Mouse (Mus musculus) lung, embryonic 15.5 days (tissue): ENCODE results near the gene Calm4. TPM values are rescaled to one million over a fixed set of nuclear protein-coding genes. Genes with fewer than 3 reads are reported as not detected.

Source experiments
- ATAC-seq: fragments of 200-750 bp; cut with Nextera tagmentation; 2 replicates; pipeline ENCODE4 v1.8.0; 2017; ENCODE audit warnings: moderate number of reproducible peaks, borderline replicate concordance; ENCODE audit not compliant: low FRiP score, low TSS enrichment; ENCODE audit errors: extremely low read depth
- H3K27ac ChIP-seq: fragments of 300-500 bp; sonication (generic); 2 replicates; pipeline ENCODE4 v1.5.1; 2015; ENCODE audit warnings: moderate library complexity, mild to moderate bottlenecking, inconsistent platforms
- H3K27me3 ChIP-seq: fragments of 300-500 bp; sonication (generic); 2 replicates; pipeline ENCODE4 v1.6.1; 2015; ENCODE audit warnings: inconsistent platforms
- H3K36me3 ChIP-seq: fragments of 300-500 bp; sonication (generic); 2 replicates; pipeline ENCODE4 v1.6.1; 2015; ENCODE audit warnings: inconsistent platforms
- H3K4me1 ChIP-seq: fragments of 300-500 bp; sonication (generic); 2 replicates; pipeline ENCODE4 v1.6.1; 2015; ENCODE audit warnings: inconsistent platforms
- H3K4me2 ChIP-seq: fragments of 300-500 bp; sonication (generic); 2 replicates; pipeline ENCODE4 v1.6.1; 2015; ENCODE audit warnings: inconsistent platforms, mild to moderate bottlenecking, moderate library complexity
- H3K4me3 ChIP-seq: fragments of 300-500 bp; sonication (generic); 2 replicates; pipeline ENCODE4 v1.5.1; 2015; ENCODE audit warnings: mild to moderate bottlenecking, inconsistent platforms
- H3K9ac ChIP-seq: fragments of 300-500 bp; sonication (generic); 2 replicates; pipeline ENCODE4 v1.6.1; 2015; ENCODE audit warnings: inconsistent platforms
- H3K9me3 ChIP-seq: fragments of 300-500 bp; sonication (generic); 2 replicates; pipeline ENCODE4 v1.6.1; 2016; ENCODE audit warnings: inconsistent platforms
- WGBS: fragments of 180-500 bp; shearing (Covaris S2); methylation state at CpG from one replicate; pipeline ENCODE4 v1.1.7; 2015; 5-methylcytosine and 5-hydroxymethylcytosine counted together
- polyA plus RNA-seq: library from polyadenylated mRNA; unstranded; fragments of >200 nt; fragmentation: Nextera tagmentation; extraction: Ambion mirVana; gene quantifications from 2 replicates; pipeline ENCODE4 v1.2.1, GENCODE M21; 2015

Gene Calm4
- polyA plus RNA-seq, 1 experiment from 2014 or later, result not detected

DNA sequence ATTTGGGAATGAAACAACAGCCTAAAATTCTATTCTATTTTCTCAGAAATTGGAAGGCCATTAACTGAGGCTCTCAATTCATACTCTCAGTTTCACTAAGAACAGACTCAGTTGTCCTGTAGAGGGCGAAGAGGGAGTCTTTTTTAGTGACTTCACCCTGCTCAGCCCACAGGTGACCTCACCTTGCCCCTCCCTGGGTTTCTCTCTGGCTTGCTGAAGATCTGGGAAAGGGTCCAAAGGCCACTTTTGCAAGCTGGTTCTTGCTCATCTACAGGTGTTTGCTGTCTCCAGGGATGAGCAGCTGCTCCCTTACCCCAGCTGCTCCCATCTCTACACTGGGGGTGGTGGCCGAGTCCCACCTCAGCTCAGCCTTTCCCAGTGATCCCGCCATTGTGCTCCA is 24.8 kb downstream of the Calm4 start:
- no peaks in the 10 kb centered on the region for H3K4me1 ChIP-seq
- H3K27ac ChIP-seq, result no peak overlapping the region
- no peak overlapping the region for H3K4me2 ChIP-seq
- 78% methylated on average over 3 of the region's 3 CpGs for WGBS
- no peaks in the 10 kb centered on the region for H3K9me3 ChIP-seq
- H3K36me3 ChIP-seq, result no peaks in the 10 kb centered on the region
- H3K4me3 ChIP-seq, result no peak overlapping the region
- no peak for ATAC-seq
- H3K9ac ChIP-seq, result no peak overlapping the region
- H3K27me3 ChIP-seq, result no peaks in the 10 kb centered on the region

DNA sequence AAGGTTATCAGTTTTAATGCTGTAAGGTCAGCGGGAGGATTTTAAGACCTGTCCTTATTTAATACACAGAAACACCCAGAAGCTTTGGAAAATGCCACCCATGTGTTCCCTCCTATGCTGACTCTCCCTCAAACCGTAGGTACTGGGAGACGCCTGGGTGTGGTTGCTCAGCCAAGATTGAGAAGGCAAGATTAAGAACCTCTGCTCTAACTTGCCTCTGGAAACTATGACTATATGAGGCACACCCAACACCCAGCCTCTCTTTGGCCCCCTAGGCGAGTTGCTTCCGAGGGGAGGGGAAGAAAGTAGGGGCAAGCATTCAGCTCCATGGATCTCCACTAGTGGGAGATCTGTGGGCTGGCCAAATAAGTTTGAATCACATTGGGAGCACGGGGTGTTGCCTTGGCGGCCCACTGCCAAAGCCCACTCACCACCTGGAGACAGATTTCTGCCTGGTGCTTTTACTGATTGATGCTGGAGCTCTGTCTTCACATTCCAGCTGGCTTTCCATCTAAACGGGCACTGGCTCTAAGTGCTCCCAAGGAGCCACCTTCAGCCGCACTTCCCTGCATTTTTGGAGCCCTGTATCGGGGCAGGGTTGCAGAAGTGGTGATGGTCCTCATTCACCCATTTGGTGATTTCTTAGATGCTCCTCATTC is 25.5 kb downstream of the Calm4 start:
- Histone ChIP-seq H3K27ac (no peak overlapping the region), H3K4me1 (no peaks in the 10 kb centered on the region), H3K9ac (no peak overlapping the region), H3K36me3 (no peaks in the 10 kb centered on the region), H3K9me3 (no peaks in the 10 kb centered on the region), H3K4me3 (no peak overlapping the region), H3K4me2 (no peak overlapping the region), H3K27me3 (no peaks in the 10 kb centered on the region)
- WGBS, result 85% methylated on average over 10 of the region's 10 CpGs
- ATAC-seq, result no peak

DNA sequence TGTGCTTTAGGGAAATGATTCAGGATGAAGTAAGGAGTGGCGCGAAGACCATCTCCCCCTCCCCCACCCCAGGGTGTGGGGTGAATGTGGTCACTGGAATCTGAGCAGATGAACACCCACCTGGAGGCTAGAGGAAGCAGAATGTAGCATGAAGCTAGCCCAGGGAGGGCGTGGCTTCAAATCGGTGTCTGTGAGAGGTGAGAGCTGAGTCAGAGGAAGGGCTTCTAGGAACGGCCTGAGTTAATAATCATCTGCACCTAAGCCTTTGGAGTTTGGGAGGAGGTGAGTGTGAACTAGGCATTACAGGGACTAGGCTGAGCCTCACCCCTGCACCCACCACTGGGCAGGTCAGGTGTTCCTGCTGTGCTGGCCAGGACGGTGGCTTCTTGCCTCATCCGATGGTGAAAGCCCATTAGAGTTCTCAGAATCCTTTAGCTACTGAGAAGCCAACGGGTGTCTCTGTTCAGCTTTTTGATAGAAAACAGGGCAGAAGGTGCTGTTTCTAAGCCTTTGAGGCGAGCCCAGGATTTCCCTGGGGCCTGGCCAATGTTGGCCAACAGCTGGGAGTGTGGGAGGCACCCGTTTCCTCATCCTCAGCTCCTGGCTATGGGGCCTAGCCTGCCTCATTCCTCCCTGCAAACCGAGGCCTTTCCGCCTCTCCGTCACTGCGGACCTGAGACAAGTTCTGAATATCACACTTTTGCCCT is 28.2 kb downstream of the Calm4 start:
- H3K4me3 ChIP-seq, result no peak overlapping the region
- H3K9ac ChIP-seq, result no peak overlapping the region
- 0 out of 2 replicates have a peak, but pooled peaks have one; percentile 12 for ATAC-seq
- no peaks in the 10 kb centered on the region for H3K27me3 ChIP-seq
- H3K9me3 ChIP-seq, result no peaks in the 10 kb centered on the region
- WGBS, result 70% methylated on average over 14 of the region's 14 CpGs
- H3K4me1 ChIP-seq, result 0 out of 2 replicates have a peak, but pooled peaks cover 3% of the 10 kb centered on the region
- no peak overlapping the region for H3K27ac ChIP-seq
- H3K4me2 ChIP-seq, result no peak overlapping the region
- no peaks in the 10 kb centered on the region for H3K36me3 ChIP-seq

DNA sequence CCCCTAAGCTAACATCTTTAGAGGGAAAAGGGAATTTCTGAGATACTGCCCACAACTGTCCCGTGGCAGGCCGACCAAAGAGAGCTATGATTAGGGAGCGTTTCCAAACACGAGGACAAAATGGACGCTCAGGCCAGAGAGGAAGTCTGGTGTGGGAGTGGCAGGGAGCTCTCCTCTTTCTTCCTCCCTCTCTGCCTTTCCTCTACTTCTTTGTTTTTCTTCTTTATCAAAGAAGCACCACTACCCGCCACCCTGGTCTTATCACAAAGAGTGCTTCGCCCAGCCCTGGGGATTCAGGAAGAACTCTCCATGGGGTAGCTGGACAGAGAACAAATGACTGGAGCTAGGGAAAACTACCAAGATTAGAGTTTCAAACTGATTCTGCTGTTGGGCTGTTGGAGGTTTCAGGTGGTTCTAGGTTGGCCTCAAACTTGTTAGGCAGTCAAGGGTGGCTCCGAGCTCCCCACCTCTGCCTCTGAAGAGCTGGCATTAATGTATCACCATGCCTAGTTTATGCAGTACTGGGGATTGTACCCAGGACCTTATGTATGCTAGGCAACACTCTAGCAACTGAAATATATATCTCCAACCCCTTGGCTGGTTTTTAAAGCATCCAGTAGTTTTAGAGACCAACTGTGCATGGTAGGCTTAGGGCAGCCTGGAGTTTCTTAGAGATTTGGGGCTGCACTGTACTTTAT is 28.9 kb downstream of the Calm4 start:
- ATAC-seq, result no peak
- Histone ChIP-seq H3K9me3 (no peaks in the 10 kb centered on the region), H3K9ac (no peak overlapping the region), H3K36me3 (no peaks in the 10 kb centered on the region), H3K4me1 (0 out of 2 replicates have a peak, but pooled peaks cover 3% of the 10 kb centered on the region), H3K4me3 (no peak overlapping the region), H3K4me2 (no peak overlapping the region), H3K27me3 (no peaks in the 10 kb centered on the region), H3K27ac (no peak overlapping the region)
- 70% methylated on average over 8 of the region's 8 CpGs for WGBS

DNA sequence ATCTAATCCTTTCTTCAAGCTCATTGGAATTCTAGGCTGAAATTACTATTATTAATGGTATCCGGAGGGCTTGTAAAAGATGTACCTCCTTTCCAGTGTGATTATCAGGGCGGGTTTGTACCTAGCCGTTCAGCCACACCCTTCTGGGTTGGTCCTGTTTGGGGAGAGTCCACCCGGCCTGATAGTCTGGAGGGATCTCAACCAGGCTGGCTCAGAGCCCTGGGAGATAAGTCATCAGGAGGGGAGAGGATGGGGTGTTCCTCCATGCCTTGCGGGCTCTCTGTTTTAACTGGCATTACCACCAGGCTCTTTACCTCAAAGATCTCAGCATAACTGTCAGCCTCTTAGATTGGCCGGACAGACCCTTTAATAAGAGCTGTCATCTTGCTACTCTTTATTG is 29.6 kb downstream of the Calm4 start:
- no peaks in the 10 kb centered on the region for H3K27me3 ChIP-seq
- H3K4me3 ChIP-seq, result no peak overlapping the region
- no peak overlapping the region for H3K27ac ChIP-seq
- no peak overlapping the region for H3K9ac ChIP-seq
- H3K4me1 ChIP-seq, result 0 out of 2 replicates have a peak, but pooled peaks cover 3% of the 10 kb centered on the region
- H3K4me2 ChIP-seq, result no peak overlapping the region
- WGBS, result 85% methylated on average over 6 of the region's 6 CpGs
- H3K36me3 ChIP-seq, result no peaks in the 10 kb centered on the region
- H3K9me3 ChIP-seq, result no peaks in the 10 kb centered on the region
- peak; percentile 33; the same call in 1 of the 2 replicates for ATAC-seq

DNA sequence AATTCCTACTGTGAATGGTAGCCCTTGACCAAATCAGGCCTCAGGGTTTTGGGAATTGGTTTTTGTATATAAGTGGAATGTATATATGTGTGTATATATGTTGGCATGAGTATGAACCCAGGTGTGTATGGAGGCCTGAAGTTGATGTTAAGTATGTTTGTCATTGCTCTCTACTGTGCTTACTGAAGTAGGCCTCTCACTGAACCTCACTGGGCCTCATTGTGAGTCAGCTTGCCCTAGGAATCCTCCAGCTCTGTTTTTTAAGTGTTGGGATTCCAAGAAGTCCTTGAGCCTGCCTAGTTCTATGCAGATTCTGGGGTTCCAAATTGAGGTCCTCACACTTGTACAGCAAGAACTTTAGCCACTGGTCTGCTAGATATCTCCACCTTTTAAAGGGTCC is 32.3 kb downstream of the Calm4 start:
- Histone ChIP-seq H3K27me3 (no peaks in the 10 kb centered on the region), H3K9ac (no peak overlapping the region), H3K36me3 (no peaks in the 10 kb centered on the region), H3K4me3 (no peak overlapping the region), H3K27ac (no peak overlapping the region), H3K9me3 (no peaks in the 10 kb centered on the region), H3K4me1 (0 out of 2 replicates have a peak, but pooled peaks cover 3% of the 10 kb centered on the region), H3K4me2 (no peak overlapping the region)
- ATAC-seq, result peak; percentile 37

DNA sequence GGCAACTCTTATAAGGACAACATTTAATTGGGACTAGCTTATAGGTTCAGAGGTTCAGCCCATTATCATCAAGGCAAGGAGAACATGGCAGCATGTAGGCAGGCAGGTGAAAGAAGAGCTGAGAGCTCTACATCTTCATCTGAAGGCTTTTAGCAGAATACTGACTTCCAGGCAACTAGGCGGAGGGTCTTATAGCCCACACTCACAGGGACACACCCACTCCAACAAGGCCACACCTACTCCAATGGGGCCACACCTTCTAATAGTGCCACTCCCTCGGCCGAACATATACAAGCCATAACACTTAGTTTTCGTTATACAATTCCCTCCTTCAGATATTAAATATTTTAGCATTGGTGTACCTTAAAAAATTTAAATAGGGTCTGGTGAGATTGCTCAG is 35.3 kb downstream of the Calm4 start:
- no peak for ATAC-seq
- Histone ChIP-seq H3K9ac (no peak overlapping the region), H3K36me3 (no peaks in the 10 kb centered on the region), H3K4me3 (no peak overlapping the region), H3K4me2 (no peak overlapping the region), H3K4me1 (0 out of 2 replicates have a peak, but pooled peaks cover 3% of the 10 kb centered on the region), H3K27me3 (no peaks in the 10 kb centered on the region), H3K9me3 (no peaks in the 10 kb centered on the region), H3K27ac (no peak overlapping the region)
- 94% methylated on average over 4 of the region's 4 CpGs for WGBS

DNA sequence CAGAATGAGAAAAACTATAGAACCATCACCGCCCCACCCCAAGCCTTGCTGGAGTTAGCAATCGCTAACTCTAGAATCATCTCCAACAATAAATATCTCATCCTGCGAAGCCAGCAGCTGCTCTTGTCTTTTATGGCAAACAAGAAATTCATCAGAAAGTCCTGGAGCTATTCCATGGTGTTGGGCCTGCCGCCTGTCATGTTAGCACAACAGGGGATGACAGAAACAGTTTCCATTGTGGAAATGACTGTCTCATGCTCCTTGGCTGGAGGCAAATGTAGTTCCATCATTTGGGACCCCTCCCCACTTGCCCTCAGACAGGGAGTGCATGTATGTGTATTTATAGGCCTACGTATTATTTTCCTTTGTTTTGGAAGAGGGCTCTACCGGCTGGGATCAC is 38.9 kb downstream of the Calm4 start:
- 46% methylated on average over 6 of the region's 6 CpGs for WGBS

DNA sequence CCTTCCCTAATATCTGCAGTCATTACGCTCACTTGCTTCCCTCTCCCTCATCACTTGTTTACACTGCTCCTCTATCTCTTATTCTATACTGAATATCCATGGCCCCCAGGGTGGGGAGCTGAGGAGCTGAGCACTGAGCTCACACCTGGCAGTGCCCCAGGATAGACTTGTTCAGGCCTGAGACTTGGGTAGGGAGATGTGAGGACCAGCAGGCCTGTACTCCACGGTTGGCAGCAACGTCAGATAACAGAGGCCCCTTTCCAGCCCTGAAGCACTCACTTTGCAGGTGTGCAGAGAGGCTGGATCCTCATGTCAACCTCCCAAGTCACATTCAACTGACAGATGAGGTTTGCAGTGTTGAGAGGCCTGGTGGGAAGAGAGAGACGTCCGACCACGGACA is 39.6 kb downstream of the Calm4 start:
- WGBS, result 49% methylated on average over 6 of the region's 6 CpGs
- H3K4me2 ChIP-seq, result no peak overlapping the region
- H3K9me3 ChIP-seq, result no peaks in the 10 kb centered on the region
- H3K27ac ChIP-seq, result no peak overlapping the region
- no peaks in the 10 kb centered on the region for H3K4me1 ChIP-seq
- peaks cover 16% of the 10 kb centered on the region for H3K36me3 ChIP-seq
- no peak for ATAC-seq
- no peaks in the 10 kb centered on the region for H3K27me3 ChIP-seq
- H3K9ac ChIP-seq, result no peak overlapping the region
- H3K4me3 ChIP-seq, result no peak overlapping the region

More for the DNA sequence above, 38.9 kb downstream of the Calm4 start:
- Histone ChIP-seq H3K9me3 (no peaks in the 10 kb centered on the region), H3K9ac (no peak overlapping the region), H3K36me3 (peaks cover 8% of the 10 kb centered on the region), H3K4me2 (no peak overlapping the region), H3K4me1 (no peaks in the 10 kb centered on the region), H3K4me3 (no peak overlapping the region), H3K27ac (0 out of 2 replicates have a peak overlapping the region, but pooled peaks have one; percentile 8), H3K27me3 (no peaks in the 10 kb centered on the region)
- ATAC-seq, result peak; percentile 69; the same call in 1 of the 2 replicates

DNA sequence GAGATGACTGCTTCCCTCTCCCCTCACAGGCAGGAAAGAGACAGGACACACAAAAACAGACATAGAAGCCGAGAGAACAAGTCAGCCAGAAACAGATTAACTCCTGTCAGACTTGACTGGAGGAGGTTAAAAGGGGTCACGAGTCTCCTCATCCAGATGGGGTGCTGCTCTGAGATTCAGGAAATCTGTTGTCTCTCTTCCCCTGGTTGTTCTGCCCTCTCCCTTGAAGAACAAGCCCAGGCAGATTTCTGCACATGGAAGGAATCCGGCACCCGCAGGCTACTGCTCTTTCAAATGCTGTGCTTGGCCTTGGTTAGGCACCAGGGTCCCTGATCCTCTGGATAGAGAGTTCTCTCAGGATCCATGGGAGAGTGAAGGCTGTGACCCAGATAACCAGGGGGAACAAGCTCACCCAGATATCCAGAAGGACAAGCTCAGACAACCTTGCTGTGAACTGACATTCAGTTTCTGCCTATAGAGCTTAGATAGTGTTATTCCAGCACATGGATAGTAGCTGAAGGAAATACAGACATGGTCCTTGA is 40.2 kb downstream of the Calm4 start:
- no peaks in the 10 kb centered on the region for H3K9me3 ChIP-seq
- H3K4me1 ChIP-seq, result no peaks in the 10 kb centered on the region
- no peaks in the 10 kb centered on the region for H3K27me3 ChIP-seq
- no peak overlapping the region for H3K9ac ChIP-seq
- no peak overlapping the region for H3K27ac ChIP-seq
- H3K4me3 ChIP-seq, result no peak overlapping the region
- no peak for ATAC-seq
- peaks cover 17% of the 10 kb centered on the region for H3K36me3 ChIP-seq
- WGBS, result 65% methylated on average over 4 of the region's 4 CpGs
- H3K4me2 ChIP-seq, result no peak overlapping the region

DNA sequence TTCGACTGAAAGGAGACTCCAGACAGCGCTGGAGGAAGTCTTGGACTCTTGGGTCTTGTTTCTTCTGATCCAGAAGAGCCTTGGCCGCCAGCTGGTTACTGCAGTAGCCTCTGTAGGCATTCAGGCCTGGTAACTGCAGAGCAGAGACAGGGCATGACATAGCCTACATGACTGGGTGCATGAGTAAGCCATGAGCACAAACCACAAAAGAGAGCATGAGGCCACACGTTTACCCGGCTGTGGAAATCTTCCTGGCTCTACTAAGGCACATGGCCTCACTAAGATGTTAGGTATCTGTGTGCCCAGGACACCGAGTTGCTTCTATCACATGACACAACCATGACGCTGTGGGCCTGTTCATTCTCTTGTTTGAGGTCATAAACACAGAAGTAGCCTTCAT is 49.1 kb downstream of the Calm4 start:
- Histone ChIP-seq H3K9me3 (no peaks in the 10 kb centered on the region), H3K4me3 (no peak overlapping the region), H3K27me3 (no peaks in the 10 kb centered on the region), H3K4me2 (no peak overlapping the region), H3K27ac (no peak overlapping the region), H3K36me3 (peaks cover 57% of the 10 kb centered on the region), H3K4me1 (peaks cover 12% of the 10 kb centered on the region), H3K9ac (no peak overlapping the region)
- no peak for ATAC-seq
- WGBS, result 96% methylated on average over 7 of the region's 7 CpGs
